Mouse (Mus musculus) forelimb bud, embryonic 11.5 days (tissue): ENCODE data around the gene Arl6ip4.

Source experiments
- DNase-seq: peaks from one replicate; pipeline ENCODE4 v3.0.0-alpha.2; 2012; ENCODE audit warnings: low read depth, low spot score

Gene Arl6ip4

DNA sequence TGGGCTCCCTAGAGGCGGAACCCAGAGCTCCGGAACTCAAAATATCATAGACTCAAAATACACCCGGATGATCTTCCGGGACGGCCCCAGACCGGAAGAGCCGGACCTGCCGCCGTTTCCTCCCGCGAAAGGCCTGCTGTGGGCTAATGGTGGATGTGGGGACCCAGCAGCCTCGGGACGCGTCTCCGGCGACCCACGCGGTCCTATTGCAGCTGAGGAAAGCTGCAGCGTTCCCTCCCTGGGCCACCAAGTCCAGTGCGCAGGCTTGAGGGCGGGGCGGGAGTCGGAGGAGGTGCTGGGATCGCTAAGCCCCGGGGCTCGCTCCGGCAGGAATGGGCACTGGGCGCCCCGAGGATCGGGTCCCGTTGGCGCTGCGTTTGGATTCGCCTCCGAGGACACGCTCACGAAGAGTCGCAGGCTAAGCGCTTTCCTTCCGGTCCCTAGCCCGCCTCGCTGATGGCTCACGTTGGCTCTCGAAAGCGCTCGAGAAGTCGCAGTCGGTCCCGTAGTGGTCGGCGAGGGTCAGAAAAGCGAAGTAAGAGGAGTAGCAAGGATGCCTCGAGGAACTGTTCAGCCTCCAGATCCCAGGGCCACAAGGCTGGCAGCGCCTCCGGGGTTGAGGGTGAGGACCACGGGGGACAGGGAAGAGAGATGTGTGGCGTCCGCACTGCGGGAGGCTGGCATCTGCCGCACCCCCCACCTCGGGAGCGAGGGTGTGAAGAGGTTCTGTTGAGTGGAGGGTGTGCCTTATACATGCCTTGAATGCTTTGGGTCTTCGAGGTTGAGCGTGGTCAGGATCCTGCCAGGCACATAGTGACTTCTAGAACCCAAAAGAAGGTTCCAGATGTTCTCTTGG, at the start of gene Arl6ip4:
Arl6ip4 (plus strand) TSS at position 100 of the 856 bp plus-strand sequence.
- DNase-seq = peak; percentile 79

DNA sequence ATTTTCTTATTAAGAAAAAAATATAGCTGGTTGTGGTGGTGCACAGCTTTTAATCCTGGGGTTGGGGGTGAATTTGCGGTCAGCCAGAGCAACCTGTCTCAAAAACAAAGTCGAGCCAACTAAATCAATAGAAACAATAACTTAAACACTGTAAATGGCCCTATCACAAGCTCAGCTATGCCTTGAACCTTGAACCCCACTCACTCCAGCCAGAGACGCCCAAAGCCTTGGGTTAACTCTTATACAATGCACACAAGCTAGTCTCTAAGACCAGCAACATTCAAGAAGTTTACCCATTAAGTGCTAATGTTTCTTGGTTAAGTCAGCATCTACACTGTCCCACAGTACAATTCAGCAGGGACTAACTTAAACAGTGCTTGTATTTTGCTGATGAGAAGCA, 46.2 kb upstream of the Arl6ip4 start:
- DNase-seq = no peak

DNA sequence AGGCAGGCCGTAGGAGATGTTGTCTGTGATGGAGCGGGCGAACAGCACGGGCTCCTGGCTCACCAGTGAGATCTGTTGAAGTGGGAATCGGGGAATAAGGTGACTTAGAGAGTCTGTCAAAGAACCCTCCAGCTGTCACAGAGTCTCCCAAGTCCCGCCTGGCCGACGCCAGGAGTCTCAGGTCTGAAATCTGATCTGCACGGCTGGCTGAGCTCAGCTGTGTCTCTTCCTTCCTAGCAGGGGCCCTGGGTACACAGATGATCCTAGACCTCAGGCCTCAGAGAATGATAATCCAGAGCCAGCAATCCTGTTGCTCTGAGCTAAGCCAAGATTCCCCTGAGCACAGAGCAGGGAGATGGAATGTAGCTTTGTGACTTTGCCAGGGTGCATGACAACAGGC, 42.2 kb upstream of the Arl6ip4 start:
- no peak for DNase-seq

DNA sequence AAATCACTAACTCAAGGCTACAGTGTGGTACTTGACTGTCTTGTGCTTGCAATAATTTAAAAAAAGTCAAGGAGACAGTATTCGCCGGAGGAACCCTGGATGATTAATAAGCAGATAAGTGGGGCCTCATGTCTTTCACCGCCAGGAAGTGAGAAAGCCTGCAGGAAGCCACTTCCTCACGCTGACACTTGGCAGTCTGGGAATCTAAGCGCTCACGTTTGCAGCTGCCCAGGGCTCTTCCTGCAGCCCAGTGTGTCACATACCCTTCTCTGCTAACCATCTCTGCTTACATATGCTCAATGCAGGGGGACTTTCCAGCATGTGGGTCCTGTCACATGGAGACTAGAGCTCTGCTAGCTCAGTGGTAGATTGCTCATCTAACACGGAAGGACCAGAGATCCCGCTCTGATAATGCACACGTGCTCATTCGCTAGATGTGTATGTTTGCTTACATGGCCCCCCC, 41.0 kb upstream of the Arl6ip4 start:
- no peak for DNase-seq

DNA sequence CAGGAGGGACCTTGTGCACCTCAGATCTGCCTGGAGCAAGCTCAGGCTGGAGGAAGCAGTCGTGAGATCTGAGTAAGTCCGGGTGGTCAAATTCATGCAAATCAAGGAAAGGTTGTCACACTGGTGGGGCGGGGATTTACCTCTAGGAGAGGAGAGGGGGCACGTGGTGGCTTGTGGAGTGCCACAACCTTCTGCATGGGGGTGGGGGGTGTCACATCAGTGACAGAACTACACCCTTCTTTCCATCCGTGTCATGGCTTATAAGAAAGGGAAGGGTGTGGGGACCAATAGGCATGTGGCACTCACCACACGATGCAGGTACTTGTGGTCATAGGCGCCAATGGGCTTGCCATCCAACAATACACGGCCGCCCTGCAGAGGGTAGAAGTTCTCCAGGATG, 40.2 kb upstream of the Arl6ip4 start:
- no peak for DNase-seq

DNA sequence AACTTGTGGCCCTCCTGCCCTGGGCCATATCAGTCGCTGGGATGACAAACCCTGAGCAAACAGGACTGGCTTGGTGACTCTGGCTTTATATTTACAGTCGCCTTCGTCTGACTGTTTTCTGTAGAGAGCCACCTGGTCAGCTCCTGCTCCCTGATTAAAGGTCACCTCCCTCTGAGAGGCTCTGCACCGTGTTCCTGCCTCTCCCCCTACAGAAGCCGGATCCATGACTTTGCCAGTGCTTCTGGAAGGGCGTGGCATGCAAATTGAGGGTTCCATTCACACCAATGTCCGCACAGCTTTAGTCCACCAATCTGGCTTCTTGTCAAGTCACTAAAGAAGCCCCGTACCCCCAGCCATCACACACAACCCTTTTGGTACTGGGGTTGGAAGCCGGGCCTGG, 39.3 kb upstream of the Arl6ip4 start:
- no peak for DNase-seq

DNA sequence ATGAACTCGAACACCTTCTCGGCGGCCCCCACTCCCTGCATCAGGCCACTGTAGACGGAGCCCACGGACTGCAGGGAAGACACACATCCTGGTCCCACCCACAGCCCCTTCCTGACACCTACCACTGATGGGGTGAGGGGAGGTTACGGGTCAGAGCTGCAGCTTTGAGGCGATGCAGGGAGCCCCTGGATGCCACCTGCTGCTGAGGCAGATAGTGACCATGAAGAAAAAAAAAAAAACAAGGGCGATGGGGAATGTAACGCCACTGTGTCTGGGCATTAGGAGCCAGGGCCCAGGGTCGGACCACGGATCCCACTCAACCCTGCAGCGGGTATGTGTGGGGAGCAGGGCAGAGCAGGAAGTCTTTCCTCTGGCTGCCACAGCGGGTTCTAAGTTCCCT, 38.6 kb upstream of the Arl6ip4 start:
- no peak for DNase-seq

DNA sequence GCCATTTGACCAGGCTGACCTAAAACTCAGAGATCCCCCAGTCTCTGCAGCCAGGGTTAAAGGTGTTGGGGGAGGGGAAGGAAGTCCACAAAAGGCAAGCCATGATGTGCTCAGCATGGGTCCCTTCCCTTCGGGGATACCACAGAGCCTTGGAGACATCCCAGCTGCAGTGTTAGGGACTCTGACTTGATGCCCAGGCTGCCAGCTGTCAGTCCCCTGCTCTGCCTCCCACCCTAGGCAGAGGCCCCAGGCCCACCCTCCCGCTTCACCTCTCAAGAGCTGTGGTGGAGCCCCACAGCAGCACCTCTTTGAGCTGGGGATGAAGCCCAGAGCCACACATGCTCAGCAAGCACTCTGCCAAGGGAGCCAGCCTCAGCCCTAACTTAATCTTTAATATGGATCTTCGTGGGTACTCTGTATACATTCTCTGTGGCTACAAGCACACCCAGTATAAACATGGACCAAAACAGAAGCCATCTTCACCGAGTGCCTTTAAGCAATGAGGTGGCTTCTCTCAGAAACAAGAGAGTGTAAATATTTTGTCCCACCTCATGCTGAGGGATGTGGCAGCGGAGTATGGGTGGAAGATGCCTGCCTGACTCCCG, 37.9 kb upstream of the Arl6ip4 start:
- DNase-seq = no peak

- no peak for DNase-seq
Observed at GRCm38 (mm10) chr5:124078794-124079416, 37.0 kb upstream of the Arl6ip4 start.

DNA sequence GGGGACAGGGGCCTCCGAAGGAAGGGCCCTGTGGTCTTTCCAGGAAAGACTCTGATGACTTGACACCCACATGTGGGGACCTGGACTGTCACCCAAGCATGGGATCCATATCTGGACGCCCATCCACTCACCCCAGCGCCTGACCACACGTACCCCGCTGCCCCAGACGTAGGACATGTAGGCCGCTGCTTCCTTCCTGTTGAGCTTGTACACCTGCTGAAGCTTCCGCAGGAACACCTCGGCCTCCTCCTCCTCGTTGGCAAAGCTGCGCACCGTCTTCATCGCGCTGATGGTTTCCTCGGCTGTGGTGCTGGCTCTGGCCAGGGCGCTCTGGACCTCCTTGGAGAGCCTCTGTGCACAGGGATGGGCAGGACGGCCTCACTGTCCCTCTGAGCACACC, 36.0 kb upstream of the Arl6ip4 start:
- no peak for DNase-seq

GRCm38 (mm10) chr5:124082447-124082846, 33.4 kb upstream of the Arl6ip4 start:
- DNase-seq = no peak

- no peak for DNase-seq
Observed at GRCm38 (mm10) chr5:124082941-124083688, 32.8 kb upstream of the Arl6ip4 start.

GRCm38 (mm10) chr5:124083850-124084587, 31.9 kb upstream of the Arl6ip4 start:
- no peak for DNase-seq

DNA sequence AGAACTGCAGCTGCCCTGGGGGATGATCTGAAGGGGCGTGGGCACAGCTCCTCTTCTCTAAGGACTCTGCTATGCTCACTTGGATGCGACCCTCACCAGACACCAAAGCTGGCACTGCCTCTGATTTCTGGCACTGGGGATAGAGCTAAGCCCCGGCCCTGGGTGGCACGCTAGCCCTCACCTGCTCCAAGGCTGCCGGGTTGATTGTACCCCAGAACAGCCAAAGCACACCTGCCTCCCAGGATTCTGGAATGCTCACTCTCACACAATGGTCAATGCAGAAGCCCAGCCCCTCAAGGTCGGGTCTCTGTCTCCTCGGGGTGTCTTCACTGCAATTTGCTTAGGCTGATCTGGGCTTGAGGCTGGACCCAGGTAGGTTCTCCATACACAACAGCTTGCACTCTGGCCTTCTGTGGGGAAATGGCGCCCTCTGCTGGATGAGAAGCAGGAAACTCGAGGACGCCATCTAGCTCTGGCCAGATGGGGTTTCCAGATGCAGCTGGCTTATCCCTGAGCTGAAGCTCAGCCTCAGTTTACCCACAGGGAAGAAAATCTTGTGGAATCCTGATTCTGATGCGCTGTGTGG, 31.2 kb upstream of the Arl6ip4 start:
- peak; percentile 81 for DNase-seq

- no peak for DNase-seq
Observed at GRCm38 (mm10) chr5:124085513-124085912, 30.4 kb upstream of the Arl6ip4 start.

DNA sequence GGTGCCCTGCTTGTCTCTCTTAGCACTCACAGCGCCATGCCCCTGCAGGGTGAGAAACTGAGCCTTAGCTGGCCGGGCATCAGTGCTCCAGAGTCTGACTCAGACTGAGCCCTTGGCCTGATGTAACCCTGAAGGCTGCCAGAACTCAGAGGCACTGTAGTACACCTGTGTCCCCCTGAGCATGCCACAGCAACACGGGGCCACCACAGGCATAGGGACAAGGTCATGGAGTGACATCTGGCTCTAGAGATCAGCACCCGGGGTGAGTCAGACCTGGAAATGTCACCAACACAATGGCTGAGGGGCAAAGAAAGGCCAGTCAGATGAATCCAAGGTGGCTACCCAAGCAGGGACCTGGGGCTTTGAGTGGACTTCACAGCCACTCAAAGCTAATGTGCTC, 29.0 kb upstream of the Arl6ip4 start:
- DNase-seq = no peak

DNA sequence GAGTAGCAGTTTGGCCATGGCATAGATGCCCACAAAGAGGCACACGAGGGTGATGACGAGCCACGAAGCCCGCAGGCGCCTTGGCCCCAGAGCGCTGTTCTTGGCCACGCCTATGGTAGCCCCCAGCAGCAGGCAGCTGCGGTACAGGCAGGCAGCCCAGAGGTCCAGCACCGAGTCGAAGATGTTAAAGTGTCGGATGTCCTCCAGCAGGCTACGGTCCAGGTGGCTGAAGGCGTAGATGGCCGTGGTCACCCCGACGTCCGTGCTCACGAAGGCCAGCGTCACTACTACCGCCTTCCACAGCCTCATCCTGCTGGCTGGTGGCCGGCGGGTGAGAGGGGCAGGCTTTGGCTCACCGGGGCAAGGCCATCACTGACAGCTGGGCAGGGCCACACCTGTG, 26.0 kb upstream of the Arl6ip4 start:
- no peak for DNase-seq

- no peak for DNase-seq
Observed at GRCm38 (mm10) chr5:124091951-124092406, 23.9 kb upstream of the Arl6ip4 start.

DNA sequence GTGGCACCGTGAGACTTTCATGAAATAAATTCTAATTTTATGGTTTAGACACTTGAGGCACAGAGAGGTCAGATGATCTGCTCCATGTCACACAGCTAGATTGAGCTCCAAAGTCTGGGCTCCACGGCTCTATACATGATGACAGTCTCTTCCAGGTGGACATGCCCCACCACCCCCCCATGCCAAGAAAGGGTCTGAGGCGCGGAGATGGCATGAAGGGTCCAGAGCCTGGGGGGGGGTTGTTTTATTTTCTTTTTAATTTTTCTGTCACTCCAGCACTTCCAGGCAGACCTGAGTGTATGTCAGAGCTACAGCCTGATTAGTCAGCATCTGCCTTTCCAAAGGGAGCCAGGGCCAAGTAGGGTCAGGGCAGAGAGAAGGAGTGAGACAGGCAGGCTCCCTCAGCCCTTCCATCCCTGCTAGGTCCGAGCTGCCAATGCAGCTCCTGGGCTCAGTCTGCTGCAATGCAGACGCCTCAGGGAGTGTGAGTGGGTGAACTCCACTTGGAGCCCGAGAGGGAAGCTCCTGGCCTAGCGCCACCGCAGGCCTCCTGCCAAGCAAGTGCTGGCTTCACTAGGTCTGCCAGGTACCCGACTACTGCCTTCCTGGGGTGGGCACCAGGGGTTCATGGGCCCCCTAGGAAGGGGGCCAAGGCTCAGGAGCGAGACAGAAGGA, 22.6 kb upstream of the Arl6ip4 start:
- no peak for DNase-seq
